Mouse (Mus musculus): ENCODE measurements at regions not wholly inside any gene's neighbourhood (a gene's known extent, or its start where the extent isn't known, plus 50 kb on each side); places are given as distances from the start of the nearest gene placed in this dataset.

DNA sequence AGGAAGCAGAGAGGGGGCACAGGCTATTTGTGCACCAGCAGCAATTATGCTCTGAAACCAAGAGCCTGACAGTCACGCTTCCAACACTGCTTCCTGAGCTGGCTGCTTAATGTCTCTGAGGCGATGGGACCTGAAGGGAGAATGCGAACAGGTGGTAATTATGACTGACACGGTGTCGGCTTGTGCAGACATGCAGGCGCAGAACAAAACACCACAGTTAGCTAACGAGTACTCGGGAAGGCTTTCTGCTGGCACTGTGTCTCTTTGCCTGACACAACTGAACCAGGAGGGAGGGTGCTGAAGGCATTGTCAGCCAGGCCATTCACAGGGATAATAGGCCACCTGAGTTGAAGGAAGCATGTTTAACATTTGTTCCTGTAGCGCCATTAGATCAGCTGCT is 635.6 kb upstream of the Nox3 start:
- H3K4me1 ChIP-seq, result peaks cover 7% of the 10 kb centered on the region; the same call in 1 of the 2 replicates
- H3K9me3 ChIP-seq, result no peaks in the 10 kb centered on the region
- no peak for TF ChIP-seq GATA1 (IDR thresholded peaks at IDR 0.05; ENCODE audit: borderline replicate concordance, low read length)
- TF ChIP-seq FLI1 (IDR thresholded peaks at IDR 0.05; ENCODE audit: low read length), result no peak
- no peak overlapping the region for H3K4me3 ChIP-seq (replicated peaks)
- no peaks in the 10 kb centered on the region for H3K36me3 ChIP-seq (replicated peaks; ENCODE audit: low read length)
- H3K27me3 ChIP-seq (replicated peaks), result peaks cover 2% of the 10 kb centered on the region

GRCm38 (mm10) chr17:4333091-4333490 is 637.0 kb upstream of the Nox3 start:
- H3K4me3 ChIP-seq (replicated peaks), result no peak overlapping the region
- no peak for TF ChIP-seq FLI1 (IDR thresholded peaks at IDR 0.05; ENCODE audit: low read length)
- no peak for TF ChIP-seq GATA1 (IDR thresholded peaks at IDR 0.05; ENCODE audit: borderline replicate concordance, low read length)
- no peaks in the 10 kb centered on the region for H3K36me3 ChIP-seq (replicated peaks; ENCODE audit: low read length)
- peaks cover 5% of the 10 kb centered on the region; the same call in 1 of the 2 replicates for H3K4me1 ChIP-seq
- no peaks in the 10 kb centered on the region for H3K9me3 ChIP-seq
- peaks cover 2% of the 10 kb centered on the region for H3K27me3 ChIP-seq (replicated peaks)

DNA sequence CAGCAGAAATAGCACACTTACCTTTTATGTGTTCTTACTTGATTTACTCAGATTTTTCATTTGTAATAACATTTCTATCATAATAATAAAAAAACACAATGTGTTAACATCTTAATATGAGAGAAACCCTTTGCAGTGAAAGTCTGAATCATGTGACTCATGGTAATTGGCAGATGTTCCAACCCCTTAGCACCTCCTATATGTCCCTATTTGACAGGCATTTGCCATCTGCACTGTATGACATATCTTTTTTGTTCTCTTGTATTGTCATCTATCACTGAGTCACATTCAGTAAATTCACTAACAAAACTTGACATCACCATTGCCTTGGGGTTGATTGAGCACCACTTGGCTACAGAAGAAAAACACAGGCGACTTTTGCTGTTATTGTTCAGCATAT is 641.1 kb upstream of the Arid1b start:
- Histone ChIP-seq H3K27me3 (replicated peaks) (no peaks in the 10 kb centered on the region), H3K4me3 (replicated peaks) (no peak overlapping the region), H3K4me1 (peaks cover 10% of the 10 kb centered on the region), H3K36me3 (replicated peaks; ENCODE audit: low read length) (no peaks in the 10 kb centered on the region), H3K9me3 (no peaks in the 10 kb centered on the region)
- no peak for TF ChIP-seq FLI1 (IDR thresholded peaks at IDR 0.05; ENCODE audit: low read length)
- no peak for TF ChIP-seq GATA1 (IDR thresholded peaks at IDR 0.05; ENCODE audit: borderline replicate concordance, low read length)

DNA sequence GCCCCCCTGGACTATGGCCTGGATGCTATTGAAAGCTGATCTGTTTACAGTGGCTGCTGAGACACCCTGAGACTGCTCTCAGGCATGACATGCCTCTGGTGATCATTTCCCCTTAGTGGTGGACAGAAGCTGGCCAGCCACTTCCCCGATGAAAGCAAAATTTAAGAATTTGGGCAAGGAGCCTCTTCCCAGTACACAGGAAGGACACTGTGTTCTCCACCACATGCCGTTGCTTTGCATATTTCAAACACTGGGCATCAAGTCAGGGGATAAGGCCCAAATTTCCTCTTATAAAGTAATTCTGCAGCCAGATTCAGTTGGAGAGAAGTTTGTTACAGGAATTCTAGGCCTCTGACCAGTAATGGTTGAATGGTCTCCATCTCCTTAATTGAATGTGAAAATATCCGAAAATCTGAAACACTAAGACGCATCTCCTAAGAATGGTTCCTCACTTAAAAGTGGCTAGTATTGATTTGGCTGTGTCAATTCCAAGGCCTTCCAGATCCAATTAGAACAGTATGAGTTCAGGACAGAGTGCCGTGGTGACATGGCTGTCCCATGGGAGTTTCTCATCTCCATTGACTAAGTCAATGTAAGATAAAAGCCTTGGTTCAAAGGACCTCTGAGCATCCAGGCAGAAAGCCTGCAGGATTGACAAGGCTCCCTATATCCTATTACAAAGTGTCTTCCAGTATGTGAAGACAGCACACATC is 638.5 kb upstream of the Arid1b start:
- no peaks in the 10 kb centered on the region for H3K27me3 ChIP-seq (replicated peaks)
- no peaks in the 10 kb centered on the region for H3K9me3 ChIP-seq
- H3K4me1 ChIP-seq, result peaks cover 10% of the 10 kb centered on the region
- no peak for TF ChIP-seq GATA1 (IDR thresholded peaks at IDR 0.05; ENCODE audit: borderline replicate concordance, low read length)
- TF ChIP-seq FLI1 (IDR thresholded peaks at IDR 0.05; ENCODE audit: low read length), result no peak
- H3K4me3 ChIP-seq (replicated peaks), result no peak overlapping the region
- no peaks in the 10 kb centered on the region for H3K36me3 ChIP-seq (replicated peaks; ENCODE audit: low read length)

DNA sequence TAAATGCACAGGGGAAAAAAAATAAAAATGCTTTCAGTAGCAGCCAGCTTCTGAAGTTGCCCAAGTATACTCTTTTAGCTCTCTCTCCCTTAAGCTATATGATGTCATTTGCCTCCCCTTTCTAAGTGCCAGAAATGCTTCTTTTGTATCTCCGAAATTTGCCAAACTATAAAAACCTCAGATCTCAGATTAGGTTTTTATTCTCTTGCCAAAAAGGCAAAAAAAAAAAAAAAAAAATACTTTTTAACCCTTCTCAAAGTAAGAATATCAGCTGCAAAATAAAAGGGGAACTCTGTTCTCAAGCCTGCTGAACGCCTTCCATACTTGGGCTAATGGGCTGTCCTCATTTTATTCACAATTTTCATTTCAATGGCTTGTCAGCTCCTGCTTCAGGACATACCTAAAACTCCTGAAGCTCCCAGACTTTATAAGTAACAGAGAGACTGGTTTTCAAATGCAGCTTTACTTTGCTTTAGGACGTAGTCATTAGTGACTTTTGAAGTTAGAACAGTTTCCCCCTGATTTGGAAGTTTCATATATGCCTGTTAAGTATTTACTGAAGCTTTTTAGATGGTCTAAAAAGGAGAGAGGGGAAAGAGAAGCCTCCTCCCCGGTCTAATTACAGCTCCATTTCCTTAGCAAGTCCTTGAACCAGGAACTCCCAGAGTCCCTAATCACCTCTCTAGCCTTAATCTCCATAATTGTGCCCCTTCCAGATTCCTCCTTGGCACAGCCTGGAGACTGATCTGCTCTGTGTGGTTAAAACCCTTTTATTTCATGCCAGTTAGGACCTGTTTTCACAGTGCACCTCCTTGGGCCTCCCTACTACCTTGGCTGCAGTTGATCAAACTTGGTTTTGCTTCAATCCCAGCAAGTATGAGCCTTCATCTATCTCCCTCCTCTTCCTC is 633.5 kb upstream of the Arid1b start:
- Histone ChIP-seq H3K4me1 (peaks cover 11% of the 10 kb centered on the region), H3K27me3 (replicated peaks) (no peaks in the 10 kb centered on the region), H3K9me3 (no peaks in the 10 kb centered on the region), H3K36me3 (replicated peaks; ENCODE audit: low read length) (no peaks in the 10 kb centered on the region), H3K4me3 (replicated peaks) (no peak overlapping the region)
- TF ChIP-seq GATA1 (IDR thresholded peaks at IDR 0.05; ENCODE audit: borderline replicate concordance, low read length) (no peak), FLI1 (IDR thresholded peaks at IDR 0.05; ENCODE audit: low read length) (no peak)

DNA sequence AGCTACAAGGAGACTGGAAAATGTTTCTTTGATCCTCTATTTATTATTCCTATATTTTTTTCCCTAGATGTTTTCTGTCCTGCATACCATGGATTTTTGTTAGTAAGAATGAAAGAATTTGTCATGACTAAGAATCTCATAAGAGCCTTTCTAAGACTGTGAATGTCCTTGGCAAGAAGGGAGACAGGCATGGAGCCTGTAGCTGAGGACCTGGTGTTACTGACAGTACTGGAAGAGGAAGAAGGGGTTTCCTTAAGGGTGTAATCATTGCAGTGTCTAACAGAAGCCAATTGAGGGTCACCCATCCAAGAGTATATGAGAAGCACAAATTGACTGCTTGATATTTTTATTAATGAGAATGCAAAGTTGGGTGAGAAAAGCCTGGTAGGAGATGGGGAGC is 628.3 kb upstream of the Arid1b start:
- H3K4me3 ChIP-seq (replicated peaks), result no peak overlapping the region
- no peaks in the 10 kb centered on the region for H3K9me3 ChIP-seq
- TF ChIP-seq FLI1 (IDR thresholded peaks at IDR 0.05; ENCODE audit: low read length) (no peak), GATA1 (IDR thresholded peaks at IDR 0.05; ENCODE audit: borderline replicate concordance, low read length) (no peak)
- H3K36me3 ChIP-seq (replicated peaks; ENCODE audit: low read length), result no peaks in the 10 kb centered on the region
- no peaks in the 10 kb centered on the region for H3K27me3 ChIP-seq (replicated peaks)
- H3K4me1 ChIP-seq, result peaks cover 7% of the 10 kb centered on the region

- TF ChIP-seq GATA1 (IDR thresholded peaks at IDR 0.05; ENCODE audit: borderline replicate concordance, low read length) (no peak), FLI1 (IDR thresholded peaks at IDR 0.05; ENCODE audit: low read length) (no peak)
- Histone ChIP-seq H3K9me3 (no peaks in the 10 kb centered on the region), H3K4me1 (peaks cover 60% of the 10 kb centered on the region), H3K27me3 (replicated peaks) (no peaks in the 10 kb centered on the region), H3K36me3 (replicated peaks; ENCODE audit: low read length) (no peaks in the 10 kb centered on the region), H3K4me3 (replicated peaks) (no peak overlapping the region)
These were observed 613.7 kb upstream of the Arid1b start for GRCm38 (mm10) chr17:4380449-4380848.

- Histone ChIP-seq H3K27me3 (replicated peaks) (no peaks in the 10 kb centered on the region), H3K4me3 (replicated peaks) (no peak overlapping the region), H3K9me3 (no peaks in the 10 kb centered on the region), H3K4me1 (peaks cover 59% of the 10 kb centered on the region), H3K36me3 (replicated peaks; ENCODE audit: low read length) (no peaks in the 10 kb centered on the region)
- peak; percentile 91; the same call in 2 of the 3 replicates for TF ChIP-seq GATA1 (IDR thresholded peaks at IDR 0.05; ENCODE audit: borderline replicate concordance, low read length)
- TF ChIP-seq FLI1 (IDR thresholded peaks at IDR 0.05; ENCODE audit: low read length), result 0 out of 2 replicates have a peak, but pooled peaks have one; percentile 12
These were observed 613.3 kb upstream of the Arid1b start for GRCm38 (mm10) chr17:4380873-4381272.

DNA sequence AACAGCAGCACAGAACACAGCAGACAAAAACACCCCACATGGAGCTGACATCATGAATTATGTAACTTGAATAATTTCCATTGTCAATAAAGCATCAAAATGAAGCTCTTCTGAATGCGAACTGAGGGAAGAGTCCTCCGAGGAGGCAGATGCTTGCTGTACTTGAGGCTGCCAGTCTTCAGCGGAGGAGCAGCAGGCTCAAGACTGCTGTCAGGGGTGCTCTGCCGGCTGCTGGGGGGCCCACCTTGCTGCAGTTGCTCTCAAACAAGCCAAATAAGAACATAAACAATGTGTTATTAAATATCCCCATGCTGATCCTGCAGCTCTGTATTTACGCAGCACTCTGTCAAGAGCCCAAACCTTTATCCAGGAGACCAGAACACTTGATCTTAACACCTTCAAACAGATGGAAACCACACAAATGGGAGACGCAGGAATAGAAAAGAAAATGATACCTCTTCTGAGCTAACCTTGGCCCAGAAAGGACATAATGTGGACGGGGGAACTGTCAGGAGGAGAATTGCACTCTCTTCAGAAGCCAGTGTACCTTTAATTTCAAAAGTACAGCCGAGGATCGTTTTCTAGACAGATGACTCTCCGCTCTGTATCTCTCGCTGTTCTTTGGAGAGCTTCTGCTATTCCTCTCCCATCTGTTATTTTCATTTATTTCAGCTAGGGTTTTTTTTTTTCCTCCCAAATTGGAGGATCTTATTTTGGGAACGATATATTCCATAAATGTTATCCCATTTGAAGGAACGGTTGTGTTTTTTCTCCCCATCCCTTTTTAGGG is 612.0 kb upstream of the Arid1b start:
- Histone ChIP-seq H3K27me3 (replicated peaks) (no peaks in the 10 kb centered on the region), H3K9me3 (no peaks in the 10 kb centered on the region), H3K4me3 (replicated peaks) (no peak overlapping the region), H3K36me3 (replicated peaks; ENCODE audit: low read length) (no peaks in the 10 kb centered on the region), H3K4me1 (peaks cover 53% of the 10 kb centered on the region)
- TF ChIP-seq FLI1 (IDR thresholded peaks at IDR 0.05; ENCODE audit: low read length) (no peak), GATA1 (IDR thresholded peaks at IDR 0.05; ENCODE audit: borderline replicate concordance, low read length) (no peak)
